Mouse (Mus musculus): ENCODE measurements at regions not wholly inside any gene's neighbourhood (a gene's known extent, or its start where the extent isn't known, plus 50 kb on each side); places are given as distances from the start of the nearest gene placed in this dataset.
A peak's percentile ranks its signal among the peaks of the same experiment; 100 is the strongest.

- H3K4me2 ChIP-seq (replicated peaks; ENCODE audit: low read depth, low read length) = peak overlapping the region; percentile 51
- 45% methylated on average over 6 of the region's 6 CpGs for WGBS
- H3K4me1 ChIP-seq (ENCODE audit: control insufficient read depth, insufficient read depth, low read length) = peaks cover 9% of the 10 kb centered on the region; the same call in 1 of the 2 replicates
- H3K36me3 ChIP-seq (ENCODE audit: control insufficient read depth, insufficient read depth, low read length) = no peaks in the 10 kb centered on the region
- H3K9ac ChIP-seq (replicated peaks; ENCODE audit: low read depth, low read length) = no peak overlapping the region
- H3K4me3 ChIP-seq (ENCODE audit: low read depth, low read length) = 0 out of 2 replicates have a peak overlapping the region, but pooled peaks have one; percentile 21
- no peaks in the 10 kb centered on the region for H3K27me3 ChIP-seq (ENCODE audit: control insufficient read depth, insufficient read depth, low read length)
- no peaks in the 10 kb centered on the region for H3K9me3 ChIP-seq (ENCODE audit: control insufficient read depth, low read depth, low read length)
- H3K27ac ChIP-seq (ENCODE audit: low read length) = no peak overlapping the region
- no peak for ATAC-seq (ENCODE audit: insufficient number of reproducible peaks, insufficient read depth, low FRiP score, low read depth)
These were observed 390.8 kb upstream of the Cited2 start for GRCm38 (mm10) chr10:17332025-17332767.

- H3K36me3 ChIP-seq (ENCODE audit: control insufficient read depth, insufficient read depth, low read length) = no peaks in the 10 kb centered on the region
- H3K27ac ChIP-seq (ENCODE audit: low read length) = no peak overlapping the region
- H3K4me1 ChIP-seq (ENCODE audit: control insufficient read depth, insufficient read depth, low read length) = peaks cover 9% of the 10 kb centered on the region; the same call in 1 of the 2 replicates
- H3K27me3 ChIP-seq (ENCODE audit: control insufficient read depth, insufficient read depth, low read length) = no peaks in the 10 kb centered on the region
- no peaks in the 10 kb centered on the region for H3K9me3 ChIP-seq (ENCODE audit: control insufficient read depth, low read depth, low read length)
- H3K4me3 ChIP-seq (ENCODE audit: low read depth, low read length) = no peak overlapping the region
- H3K4me2 ChIP-seq (replicated peaks; ENCODE audit: low read depth, low read length) = no peak overlapping the region
- no peak for ATAC-seq (ENCODE audit: insufficient number of reproducible peaks, insufficient read depth, low FRiP score, low read depth)
- WGBS = 55% methylated on average over 3 of the region's 3 CpGs
- no peak overlapping the region for H3K9ac ChIP-seq (replicated peaks; ENCODE audit: low read depth, low read length)
These were observed 390.0 kb upstream of the Cited2 start for GRCm38 (mm10) chr10:17332986-17333385.

- WGBS = 30% methylated on average over 6 of the region's 6 CpGs
- H3K9me3 ChIP-seq (ENCODE audit: control insufficient read depth, low read depth, low read length) = no peaks in the 10 kb centered on the region
- H3K27me3 ChIP-seq (ENCODE audit: control insufficient read depth, insufficient read depth, low read length) = no peaks in the 10 kb centered on the region
- no peak overlapping the region for H3K4me2 ChIP-seq (replicated peaks; ENCODE audit: low read depth, low read length)
- no peak for ATAC-seq (ENCODE audit: insufficient number of reproducible peaks, insufficient read depth, low FRiP score, low read depth)
- H3K4me3 ChIP-seq (ENCODE audit: low read depth, low read length) = no peak overlapping the region
- no peak overlapping the region for H3K27ac ChIP-seq (ENCODE audit: low read length)
- H3K4me1 ChIP-seq (ENCODE audit: control insufficient read depth, insufficient read depth, low read length) = peaks cover 9% of the 10 kb centered on the region; the same call in 1 of the 2 replicates
- H3K9ac ChIP-seq (replicated peaks; ENCODE audit: low read depth, low read length) = no peak overlapping the region
- no peaks in the 10 kb centered on the region for H3K36me3 ChIP-seq (ENCODE audit: control insufficient read depth, insufficient read depth, low read length)
These were observed 389.3 kb upstream of the Cited2 start for GRCm38 (mm10) chr10:17333676-17334075.

- Histone ChIP-seq H3K27me3 (ENCODE audit: control insufficient read depth, insufficient read depth, low read length) (no peaks in the 10 kb centered on the region), H3K4me1 (ENCODE audit: control insufficient read depth, insufficient read depth, low read length) (no peaks in the 10 kb centered on the region; the same call in 1 of the 2 replicates), H3K36me3 (ENCODE audit: control insufficient read depth, insufficient read depth, low read length) (no peaks in the 10 kb centered on the region), H3K4me3 (ENCODE audit: low read depth, low read length) (no peak overlapping the region), H3K9me3 (ENCODE audit: control insufficient read depth, low read depth, low read length) (no peaks in the 10 kb centered on the region), H3K9ac (replicated peaks; ENCODE audit: low read depth, low read length) (no peak overlapping the region), H3K4me2 (replicated peaks; ENCODE audit: low read depth, low read length) (no peak overlapping the region), H3K27ac (ENCODE audit: low read length) (no peak overlapping the region)
- ATAC-seq (ENCODE audit: insufficient number of reproducible peaks, insufficient read depth, low FRiP score, low read depth) = no peak
- WGBS = 89% methylated on average over 2 of the region's 2 CpGs
These were observed 385.8 kb upstream of the Cited2 start for GRCm38 (mm10) chr10:17337217-17337616.

DNA sequence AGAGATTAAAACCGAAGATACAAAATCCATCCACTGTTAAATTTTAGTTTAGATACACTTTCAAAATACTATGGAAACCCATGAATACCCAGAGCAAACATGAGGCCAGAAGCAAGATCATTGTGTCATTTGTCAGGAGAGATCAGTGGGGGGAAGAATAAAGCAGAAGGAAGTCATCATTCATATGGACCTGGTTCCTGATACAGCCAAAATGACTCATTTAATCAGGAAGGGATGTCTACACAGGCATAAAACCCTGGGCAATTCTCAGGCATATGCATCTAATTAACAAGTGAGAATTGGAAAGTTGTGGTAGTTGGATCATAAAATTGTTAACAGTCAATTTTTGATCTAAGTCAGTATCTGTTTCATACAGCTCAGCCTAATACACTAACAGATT lies 379.2 kb upstream of the Cited2 start:
- ATAC-seq (ENCODE audit: insufficient number of reproducible peaks, insufficient read depth, low FRiP score, low read depth) = no peak
- Histone ChIP-seq H3K9me3 (ENCODE audit: control insufficient read depth, low read depth, low read length) (no peaks in the 10 kb centered on the region), H3K36me3 (ENCODE audit: control insufficient read depth, insufficient read depth, low read length) (no peaks in the 10 kb centered on the region), H3K4me3 (ENCODE audit: low read depth, low read length) (no peak overlapping the region), H3K27ac (ENCODE audit: low read length) (no peak overlapping the region), H3K27me3 (ENCODE audit: control insufficient read depth, insufficient read depth, low read length) (no peaks in the 10 kb centered on the region), H3K4me1 (ENCODE audit: control insufficient read depth, insufficient read depth, low read length) (no peaks in the 10 kb centered on the region), H3K9ac (replicated peaks; ENCODE audit: low read depth, low read length) (no peak overlapping the region), H3K4me2 (replicated peaks; ENCODE audit: low read depth, low read length) (no peak overlapping the region)
- WGBS = 95% methylated on average over 1 of the region's 1 CpGs

DNA sequence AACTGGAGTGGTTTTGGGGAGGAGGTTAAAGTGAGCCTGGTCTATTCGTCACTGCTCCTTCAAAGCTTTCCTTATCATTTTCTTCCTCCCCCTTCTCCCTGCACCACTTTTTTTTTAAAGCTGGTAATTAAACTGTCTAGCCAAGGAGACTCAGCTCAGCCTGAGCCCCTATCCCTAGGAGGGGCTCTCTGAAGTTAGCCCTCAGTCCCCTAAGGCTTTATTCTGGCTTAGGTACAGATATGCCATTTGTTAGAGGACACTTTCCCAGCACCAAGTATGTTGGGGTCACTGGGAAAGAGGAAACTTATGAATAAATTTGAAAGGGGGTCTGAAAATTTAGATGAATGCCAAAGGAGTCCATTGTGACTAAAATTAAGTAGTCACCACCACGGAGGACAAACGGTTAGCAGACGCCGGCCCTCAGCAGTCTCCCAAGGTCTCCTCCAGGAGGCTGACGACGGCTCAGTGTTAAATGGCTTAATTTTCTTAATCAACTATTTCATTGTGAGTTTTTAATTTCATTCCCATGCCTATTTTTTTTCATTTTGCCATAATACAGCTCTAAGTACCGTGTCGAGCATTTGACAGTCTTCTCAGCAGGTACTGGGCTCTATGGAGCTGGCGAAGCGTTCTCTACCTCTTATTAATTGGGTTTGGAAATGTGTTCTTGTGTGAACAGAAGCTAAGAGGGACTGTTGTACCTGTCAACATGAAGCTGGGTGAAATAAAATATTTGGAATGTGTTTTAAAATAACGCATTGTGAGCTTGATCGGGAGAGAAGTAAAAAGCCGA lies 370.6 kb upstream of the Cited2 start:
- ATAC-seq (ENCODE audit: insufficient number of reproducible peaks, insufficient read depth, low FRiP score, low read depth) = no peak
- Histone ChIP-seq H3K36me3 (ENCODE audit: control insufficient read depth, insufficient read depth, low read length) (no peaks in the 10 kb centered on the region), H3K9ac (replicated peaks; ENCODE audit: low read depth, low read length) (no peak overlapping the region), H3K9me3 (ENCODE audit: control insufficient read depth, low read depth, low read length) (no peaks in the 10 kb centered on the region), H3K27ac (ENCODE audit: low read length) (no peak overlapping the region), H3K27me3 (ENCODE audit: control insufficient read depth, insufficient read depth, low read length) (no peaks in the 10 kb centered on the region), H3K4me2 (replicated peaks; ENCODE audit: low read depth, low read length) (no peak overlapping the region), H3K4me3 (ENCODE audit: low read depth, low read length) (no peak overlapping the region), H3K4me1 (ENCODE audit: control insufficient read depth, insufficient read depth, low read length) (0 out of 2 replicates have a peak, but pooled peaks cover 6% of the 10 kb centered on the region)
- WGBS = 79% methylated on average over 14 of the region's 14 CpGs

GRCm38 (mm10) chr10:17355476-17355875 lies 367.5 kb upstream of the Cited2 start:
- no peaks in the 10 kb centered on the region for H3K27me3 ChIP-seq (ENCODE audit: control insufficient read depth, insufficient read depth, low read length)
- 54% methylated on average over 4 of the region's 4 CpGs for WGBS
- H3K36me3 ChIP-seq (ENCODE audit: control insufficient read depth, insufficient read depth, low read length) = no peaks in the 10 kb centered on the region
- H3K9ac ChIP-seq (replicated peaks; ENCODE audit: low read depth, low read length) = no peak overlapping the region
- H3K9me3 ChIP-seq (ENCODE audit: control insufficient read depth, low read depth, low read length) = no peaks in the 10 kb centered on the region
- H3K4me3 ChIP-seq (ENCODE audit: low read depth, low read length) = no peak overlapping the region
- no peak overlapping the region for H3K27ac ChIP-seq (ENCODE audit: low read length)
- H3K4me1 ChIP-seq (ENCODE audit: control insufficient read depth, insufficient read depth, low read length) = 0 out of 2 replicates have a peak, but pooled peaks cover 6% of the 10 kb centered on the region
- no peak for ATAC-seq (ENCODE audit: insufficient number of reproducible peaks, insufficient read depth, low FRiP score, low read depth)
- no peak overlapping the region for H3K4me2 ChIP-seq (replicated peaks; ENCODE audit: low read depth, low read length)

DNA sequence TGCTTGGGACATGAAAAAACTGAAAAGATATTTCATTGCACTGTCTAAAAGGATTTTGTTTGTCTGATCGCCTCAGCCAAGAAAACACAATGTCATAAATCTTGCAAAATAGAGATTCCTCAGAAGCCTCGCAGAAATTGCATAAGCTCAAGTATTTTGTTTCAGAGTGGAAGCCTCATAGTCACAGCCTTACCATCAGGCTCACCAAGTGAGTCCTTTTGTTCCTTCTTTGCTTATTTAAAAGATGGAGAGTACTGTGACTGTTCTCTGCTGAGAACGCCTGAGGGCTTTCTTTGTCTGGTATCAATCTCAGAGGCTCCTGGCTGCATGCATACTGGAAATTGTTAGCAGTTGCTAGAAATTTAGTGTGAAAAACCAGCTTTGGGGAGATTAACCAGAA lies 367.0 kb upstream of the Cited2 start:
- Histone ChIP-seq H3K4me1 (ENCODE audit: control insufficient read depth, insufficient read depth, low read length) (0 out of 2 replicates have a peak, but pooled peaks cover 6% of the 10 kb centered on the region), H3K27ac (ENCODE audit: low read length) (no peak overlapping the region), H3K4me2 (replicated peaks; ENCODE audit: low read depth, low read length) (no peak overlapping the region), H3K9me3 (ENCODE audit: control insufficient read depth, low read depth, low read length) (no peaks in the 10 kb centered on the region), H3K4me3 (ENCODE audit: low read depth, low read length) (no peak overlapping the region), H3K36me3 (ENCODE audit: control insufficient read depth, insufficient read depth, low read length) (no peaks in the 10 kb centered on the region), H3K9ac (replicated peaks; ENCODE audit: low read depth, low read length) (no peak overlapping the region), H3K27me3 (ENCODE audit: control insufficient read depth, insufficient read depth, low read length) (no peaks in the 10 kb centered on the region)
- no peak for ATAC-seq (ENCODE audit: insufficient number of reproducible peaks, insufficient read depth, low FRiP score, low read depth)
- WGBS = 30% methylated on average over 3 of the region's 3 CpGs

All from stomach, embryonic 14.5 days (tissue).